Mouse (Mus musculus) heart, postnatal 0 days (tissue): ENCODE results near the gene Aldh1b1. TPM values are rescaled to one million over a fixed set of nuclear protein-coding genes. Genes with fewer than 3 reads are reported as not detected.

Experiments used
- ATAC-seq: fragments of 200-750 bp; cut with Nextera tagmentation; 2 replicates; pipeline ENCODE4 v1.8.0; 2017; ENCODE audit warnings: low read depth, moderate number of reproducible peaks, moderate library complexity; ENCODE audit not compliant: insufficient read depth
- DNase-seq: peaks from one replicate; pipeline ENCODE4 v3.0.0-alpha.2; 2016; ENCODE audit warnings: low spot score
- H3K27ac ChIP-seq: fragments of 300-500 bp; sonication (generic); 2 replicates; pipeline ENCODE4 v1.5.1; 2014; ENCODE audit warnings: low read depth, mild to moderate bottlenecking
- H3K27me3 ChIP-seq: fragments of 300-500 bp; sonication (generic); 2 replicates; pipeline ENCODE4 v1.6.1; 2014; ENCODE audit warnings: low read length, mixed read lengths; ENCODE audit not compliant: control insufficient read depth, insufficient read depth
- H3K36me3 ChIP-seq: fragments of 300-500 bp; sonication (generic); replicated peaks from 2 replicates; pipeline ENCODE4 v1.6.1; 2014; ENCODE audit warnings: low read length, mixed read lengths; ENCODE audit not compliant: control insufficient read depth, insufficient read depth
- H3K4me1 ChIP-seq: fragments of 300-500 bp; sonication (generic); 2 replicates; pipeline ENCODE4 v1.6.1; 2014; ENCODE audit warnings: antibody characterized with exemption; ENCODE audit not compliant: control insufficient read depth, insufficient read depth
- H3K4me2 ChIP-seq: fragments of 300-500 bp; sonication (generic); 2 replicates; pipeline ENCODE4 v1.6.1; 2014; ENCODE audit warnings: low read depth, mild to moderate bottlenecking, low read length, moderate library complexity
- H3K4me3 ChIP-seq: fragments of 300-500 bp; sonication (generic); 2 replicates; pipeline ENCODE4 v1.5.1; 2014; ENCODE audit warnings: low read depth, low read length
- H3K9ac ChIP-seq: fragments of 300-500 bp; sonication (generic); replicated peaks from 2 replicates; pipeline ENCODE4 v1.6.1; 2014; ENCODE audit warnings: low read depth, low read length, mixed read lengths
- H3K9me3 ChIP-seq: fragments of 300-500 bp; sonication (generic); replicated peaks from 2 replicates; pipeline ENCODE4 v1.6.1; 2016; ENCODE audit warnings: low read length; ENCODE audit not compliant: control insufficient read depth
- CTCF ChIP-seq: IDR thresholded peaks from 2 replicates; pipeline ENCODE4 v1.5.1; 2016; ENCODE audit warnings: antibody characterized with exemption, control low read depth, low read depth
- EP300 ChIP-seq: IDR thresholded peaks from 2 replicates; pipeline ENCODE4 v1.6.1; 2016; ENCODE audit warnings: antibody characterized with exemption, low read depth
- WGBS: fragments of 180-500 bp; shearing (Covaris S2); extraction: QIAGEN DNeasy Blood & Tissue Kit; methylation state at CpG from one replicate; pipeline ENCODE4 v1.1.7; 2014; 5-methylcytosine and 5-hydroxymethylcytosine counted together
- polyA plus RNA-seq: library from polyadenylated mRNA; unstranded; fragments of >200 nt; fragmentation: Nextera tagmentation; extraction: Ambion mirVana; gene quantifications from 2 replicates; pipeline ENCODE4 v1.2.1, GENCODE M21; 2015
- total RNA-seq: library from RNA; depleted of rRNA; stranded (reverse); fragments of >200 nt; gene quantifications from 2 replicates; pipeline ENCODE4 v1.2.3, GENCODE M21; 2014; ENCODE audit warnings: low replicate concordance

The Aldh1b1 gene
- total and polyA plus RNA-seq, 2 experiments from 2014 or later: 200 to 238 TPM

GRCm38 (mm10) chr4:45755097-45755496 lies 43.7 kb upstream of the Aldh1b1 start:
- no peaks in the 10 kb centered on the region for H3K27me3 ChIP-seq
- 74% methylated on average over 9 of the region's 9 CpGs for WGBS
- H3K4me3 ChIP-seq: no peak overlapping the region
- H3K9ac ChIP-seq: no peak overlapping the region
- peak overlapping the region; percentile 14; the same call in 1 of the 2 replicates for H3K27ac ChIP-seq
- TF ChIP-seq CTCF: no peak
- H3K36me3 ChIP-seq: no peaks in the 10 kb centered on the region
- ATAC-seq (peak; percentile 20; the same call in 1 of the 2 replicates), DNase-seq (peak; percentile 55)
- no peak overlapping the region for H3K4me2 ChIP-seq
- H3K4me1 ChIP-seq: peaks cover 14% of the 10 kb centered on the region; the same call in 1 of the 2 replicates
- no peaks in the 10 kb centered on the region for H3K9me3 ChIP-seq

DNA sequence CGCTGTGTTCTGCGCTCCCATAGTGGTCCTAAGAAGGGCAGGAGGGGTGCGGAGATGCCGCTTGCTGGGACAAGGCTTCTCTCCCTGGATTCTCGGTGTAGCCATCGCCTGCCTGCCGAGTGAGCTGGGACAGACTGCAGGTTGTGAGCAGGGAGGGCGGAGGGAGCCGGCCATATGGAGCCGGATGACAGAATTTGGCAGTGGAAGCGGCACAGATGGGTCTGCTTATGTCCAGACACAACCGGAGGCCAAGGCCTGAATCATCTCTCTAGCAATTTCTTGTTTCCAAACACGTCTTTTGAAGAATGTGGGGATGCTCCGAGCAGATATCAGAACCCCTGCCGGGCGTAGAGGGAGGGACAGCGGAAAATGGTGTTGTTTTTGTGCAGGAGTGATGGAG lies 42.9 kb upstream of the Aldh1b1 start:
- DNase-seq (no peak), ATAC-seq (no peak)
- TF ChIP-seq CTCF (no peak), EP300 (no peak)
- H3K4me1 ChIP-seq: peaks cover 14% of the 10 kb centered on the region; the same call in 1 of the 2 replicates
- H3K4me2 ChIP-seq: no peak overlapping the region
- no peaks in the 10 kb centered on the region for H3K27me3 ChIP-seq
- H3K4me3 ChIP-seq: no peak overlapping the region
- 70% methylated on average over 17 of the region's 17 CpGs for WGBS
- H3K9me3 ChIP-seq: no peaks in the 10 kb centered on the region
- no peak overlapping the region for H3K9ac ChIP-seq
- H3K27ac ChIP-seq: no peak overlapping the region
- no peaks in the 10 kb centered on the region for H3K36me3 ChIP-seq

- DNase-seq: no peak
- H3K4me1 ChIP-seq: peaks cover 13% of the 10 kb centered on the region
- no peak overlapping the region for H3K27ac ChIP-seq
- no peak overlapping the region for H3K4me2 ChIP-seq
- H3K4me3 ChIP-seq: no peak overlapping the region
- H3K27me3 ChIP-seq: no peaks in the 10 kb centered on the region
- no peak for ATAC-seq
- H3K9me3 ChIP-seq: no peaks in the 10 kb centered on the region
- H3K9ac ChIP-seq: no peak overlapping the region
- H3K36me3 ChIP-seq: no peaks in the 10 kb centered on the region
- WGBS: 66% methylated on average over 5 of the region's 5 CpGs
- TF ChIP-seq CTCF: no peak
- no peak for TF ChIP-seq EP300
These were observed 40.9 kb upstream of the Aldh1b1 start for GRCm38 (mm10) chr4:45757941-45758340.

DNA sequence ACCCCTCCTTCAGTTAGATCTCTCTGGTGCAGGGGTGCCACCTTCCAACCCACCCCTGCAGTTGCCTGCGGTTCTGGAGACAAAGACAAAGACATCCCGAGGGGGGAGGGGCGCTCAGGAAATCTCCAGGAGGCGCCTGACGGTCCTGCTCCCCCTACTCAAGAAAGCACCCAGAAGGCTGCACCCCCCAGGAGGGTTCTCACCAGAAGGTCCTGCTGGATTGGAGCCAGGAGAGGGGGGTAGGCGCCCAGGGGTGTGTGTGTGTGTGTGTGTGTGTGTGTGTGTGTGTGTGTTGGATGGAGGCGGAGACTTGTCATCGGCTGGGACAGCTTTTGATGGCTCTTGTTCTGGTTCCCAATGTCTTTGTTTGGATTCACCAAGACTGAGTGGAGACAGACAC lies 39.4 kb upstream of the Aldh1b1 start:
- WGBS: 64% methylated on average over 8 of the region's 8 CpGs
- ATAC-seq: no peak
- Histone ChIP-seq H3K9me3 (no peaks in the 10 kb centered on the region), H3K4me1 (peaks cover 19% of the 10 kb centered on the region), H3K9ac (no peak overlapping the region), H3K4me2 (no peak overlapping the region), H3K27ac (no peak overlapping the region), H3K27me3 (no peaks in the 10 kb centered on the region), H3K4me3 (no peak overlapping the region), H3K36me3 (no peaks in the 10 kb centered on the region)
- TF ChIP-seq CTCF: no peak
- DNase-seq: no peak

GRCm38 (mm10) chr4:45762600-45762999 lies 36.2 kb upstream of the Aldh1b1 start:
- peaks cover 37% of the 10 kb centered on the region for H3K4me1 ChIP-seq

More at GRCm38 (mm10) chr4:45762600-45762999, 36.2 kb upstream of the Aldh1b1 start:
- TF ChIP-seq EP300: no peak
- TF ChIP-seq CTCF: 0 out of 2 replicates have a peak, but pooled peaks have one; percentile 9
- H3K9ac ChIP-seq: no peak overlapping the region
- DNase-seq (no peak), ATAC-seq (peak; percentile 54)
- WGBS: 34% methylated on average over 4 of the region's 4 CpGs
- H3K36me3 ChIP-seq: no peaks in the 10 kb centered on the region
- no peaks in the 10 kb centered on the region for H3K9me3 ChIP-seq
- peak overlapping the region; percentile 72 for H3K27ac ChIP-seq
- no peak overlapping the region for H3K4me2 ChIP-seq
- no peaks in the 10 kb centered on the region for H3K27me3 ChIP-seq
- no peak overlapping the region for H3K4me3 ChIP-seq
